9 mouse cellular contexts compared by ENCODE assay signal in genomic region chr9:72925935-72926258, GRCm38 (mm10). TPM values are rescaled to one million over a fixed set of nuclear protein-coding genes. Genes with fewer than 3 reads are reported as not detected.
DNase-seq lines count a peak whose midpoint lies in the region; ATAC-seq and TF ChIP-seq lines count a peak whose summit lies in the region.
"Had no signal": no experiment of that assay in that cellular context is flagged by ENCODE, and none has a peak within 500 bp of the region (broad histone marks: within the 10 kb centered on the region; RNA-seq: fewer than 3 reads in every experiment).

No protein-coding gene starts in this region.

- peak overlapping the region; percentile 73 for H3K4me2 ChIP-seq in limb, embryonic 14.5 days (replicated peaks; ENCODE audit: low read depth, low read length, severe bottlenecking)
- H3K4me2 ChIP-seq in stomach, embryonic 15.5 days: peak overlapping the region; percentile 82

- DNase-seq in heart, adult 2 months: no peak
- DNase-seq in heart, adult 11 months: no peak
- peak; percentile 17 for DNase-seq in retina, postnatal 7 days (ENCODE audit: low read depth, low spot score)
- DNase-seq in retina, embryonic 14.5 days (ENCODE audit: low spot score): no peak
- no peak for DNase-seq in limb, embryonic 14.5 days (ENCODE audit: low spot score)
- no peak for DNase-seq in gastrocnemius, postnatal 14 days

- H3K36me3 ChIP-seq in heart, adult 2 months (ENCODE audit: control insufficient read depth, insufficient read depth, low read length): no peaks in the 10 kb centered on the region
- no peaks in the 10 kb centered on the region for H3K36me3 ChIP-seq in limb, embryonic 14.5 days (ENCODE audit: control insufficient read depth, insufficient read depth, low read length)
- no peaks in the 10 kb centered on the region for H3K36me3 ChIP-seq in stomach, embryonic 15.5 days

- H3K4me3 ChIP-seq in heart, adult 2 months: peak overlapping the region; percentile 61
- peak overlapping the region; percentile 83 for H3K4me3 ChIP-seq in limb, embryonic 14.5 days (replicated peaks; ENCODE audit: low read length)
- peak overlapping the region; percentile 75 for H3K4me3 ChIP-seq in stomach, embryonic 15.5 days (replicated peaks)

- TF ChIP-seq EP300 in heart, adult 2 months (IDR thresholded peaks at IDR 0.05; ENCODE audit: insufficient read depth, low read depth, low read length): no peak

- H3K27ac ChIP-seq in heart, adult 2 months: peak overlapping the region; percentile 69
- H3K27ac ChIP-seq in limb, embryonic 14.5 days (replicated peaks; ENCODE audit: low read depth, low read length): peak overlapping the region; percentile 95
- peak overlapping the region; percentile 90 for H3K27ac ChIP-seq in stomach, embryonic 15.5 days

- no peak for TF ChIP-seq CTCF in heart, adult 2 months (IDR thresholded peaks at IDR 0.05)

- no peaks in the 10 kb centered on the region for H3K9me3 ChIP-seq in limb, embryonic 14.5 days (ENCODE audit: control insufficient read depth, low read length)
- H3K9me3 ChIP-seq in stomach, embryonic 15.5 days: no peaks in the 10 kb centered on the region

- no peaks in the 10 kb centered on the region; the same call in 1 of the 2 replicates for H3K4me1 ChIP-seq in heart, adult 2 months (ENCODE audit: control insufficient read depth, insufficient read depth, low read length)
- H3K4me1 ChIP-seq in limb, embryonic 14.5 days (ENCODE audit: control insufficient read depth, insufficient read depth, low read length): peaks cover 17% of the 10 kb centered on the region
- 0 out of 2 replicates have a peak, but pooled peaks cover 7% of the 10 kb centered on the region for H3K4me1 ChIP-seq in stomach, embryonic 15.5 days

- intact Hi-C loops in heart, adult 2 months (cut with DNase I): no loop called here
- intact Hi-C loops in gastrocnemius, postnatal 14 days (cut with DNase I; ENCODE audit: low total_unique reads): no loop called here

- peak overlapping the region; percentile 85 for H3K9ac ChIP-seq in heart, adult 2 months (ENCODE audit: low read depth, low read length)
- peak overlapping the region; percentile 99 for H3K9ac ChIP-seq in limb, embryonic 14.5 days (ENCODE audit: low read depth, low read length, severe bottlenecking)
- H3K9ac ChIP-seq in stomach, embryonic 15.5 days: peak overlapping the region; percentile 48; the same call in 1 of the 2 replicates

- ATAC-seq in limb, embryonic 14.5 days (ENCODE audit: low FRiP score, low read depth): peak; percentile 53
- ATAC-seq in stomach, embryonic 15.5 days (ENCODE audit: insufficient read depth, low FRiP score, low read depth): no peak
- no peak for ATAC-seq in activated CD4-positive, CD25-positive, alpha-beta regulatory T cell, adult 4 months

- TF ChIP-seq POLR2A in heart, adult 2 months (IDR thresholded peaks at IDR 0.05; ENCODE audit: insufficient read depth, low read depth, low read length): no peak
- no peak for TF ChIP-seq POLR2A in limb, embryonic 14.5 days (IDR thresholded peaks at IDR 0.05; ENCODE audit: borderline replicate concordance, extremely low read depth, insufficient read depth, insufficient read length)

- H3K27me3 ChIP-seq in heart, adult 2 months (ENCODE audit: control insufficient read depth, insufficient read depth, low read length): peaks cover 3% of the 10 kb centered on the region
- no peaks in the 10 kb centered on the region for H3K27me3 ChIP-seq in limb, embryonic 14.5 days (ENCODE audit: control insufficient read depth, insufficient read depth, low read length)
- no peaks in the 10 kb centered on the region for H3K27me3 ChIP-seq in stomach, embryonic 15.5 days (replicated peaks)

- WGBS in heart, adult 2 months: 4% methylated on average over 20 of the region's 20 CpGs
- WGBS in limb, embryonic 14.5 days: under 1% methylated on average over 19 of the region's 20 CpGs
- WGBS in stomach, embryonic 15.5 days: 1% methylated on average over 20 of the region's 20 CpGs

- peaks cover 5% of the 10 kb centered on the region for H3K79me2 ChIP-seq in heart, adult 2 months (replicated peaks; ENCODE audit: control insufficient read depth, insufficient read depth, low read length)

RNA-seq across cellular contexts. Expression of gene Pygo1, which starts 0.5 kb away (rescaled TPM):
- 10 to 100 TPM; 13.6 to 16.0 TPM for total RNA-seq in heart, adult 2 months (2021)
- polyA plus RNA-seq in heart, adult 2 months (2012; rRNA removed): 3.3 and 7.3 TPM in 2 replicates
- polyA plus RNA-seq in limb, embryonic 14.5 days (2012; rRNA removed): 11.0 and 11.2 TPM in 2 replicates
- 8.4 and 10.4 TPM in 2 replicates for polyA plus RNA-seq in limb, embryonic 14.5 days (2014; fragmentation: Nextera tagmentation; extraction: Ambion mirVana)
- 3.4 and 3.5 TPM in 2 replicates for polyA plus RNA-seq in stomach, embryonic 15.5 days (2015; fragmentation: Nextera tagmentation; extraction: Ambion mirVana)
- total RNA-seq in gastrocnemius, postnatal 14 days (2021): 1 to 10 TPM; 4.0 to 6.2 TPM
- not detected for polyA plus RNA-seq in activated CD4-positive, CD25-positive, alpha-beta regulatory T cell, adult 4 months (2017; shearing (Covaris generic))

RNA-seq across cellular contexts. Expression of gene Dyx1c1, which starts 32.7 kb away (rescaled TPM):
- under 1 TPM; 0.18 to 0.52 TPM for total RNA-seq in heart, adult 2 months (2021)
- 0.39 and 0.59 TPM in 2 replicates for polyA plus RNA-seq in heart, adult 2 months (2012; rRNA removed)
- polyA plus RNA-seq in limb, embryonic 14.5 days (2012; rRNA removed): 1.3 and 1.6 TPM in 2 replicates
- 1.5 and 2.0 TPM in 2 replicates for polyA plus RNA-seq in limb, embryonic 14.5 days (2014; fragmentation: Nextera tagmentation; extraction: Ambion mirVana)
- 0.98 and 0.99 TPM in 2 replicates for polyA plus RNA-seq in stomach, embryonic 15.5 days (2015; fragmentation: Nextera tagmentation; extraction: Ambion mirVana)
- under 1 TPM; 0.43 to 0.60 TPM for total RNA-seq in gastrocnemius, postnatal 14 days (2021)
- polyA plus RNA-seq in activated CD4-positive, CD25-positive, alpha-beta regulatory T cell, adult 4 months (2017; shearing (Covaris generic)): 1 to 10 TPM; 5.5 to 8.1 TPM

RNA-seq across cellular contexts. Expression of gene Gm44503, which starts 32.8 kb away (rescaled TPM):
- under 1 TPM; 0.31 to 0.34 TPM for total RNA-seq in heart, adult 2 months (2021)
- not detected in 2 replicates for polyA plus RNA-seq in heart, adult 2 months (2012; rRNA removed)
- polyA plus RNA-seq in limb, embryonic 14.5 days (2012; rRNA removed): not detected in 2 replicates
- polyA plus RNA-seq in limb, embryonic 14.5 days (2014; fragmentation: Nextera tagmentation; extraction: Ambion mirVana): not detected in 2 replicates
- not detected in 2 replicates for polyA plus RNA-seq in stomach, embryonic 15.5 days (2015; fragmentation: Nextera tagmentation; extraction: Ambion mirVana)
- not detected for total RNA-seq in gastrocnemius, postnatal 14 days (2021)
- not detected for polyA plus RNA-seq in activated CD4-positive, CD25-positive, alpha-beta regulatory T cell, adult 4 months (2017; shearing (Covaris generic))
- polyA plus RNA-seq: brain, embryonic 14.5 days had no signal

RNA-seq across cellular contexts. Expression of gene Ccpg1os, which starts 59.3 kb away (rescaled TPM):
- total RNA-seq in heart, adult 2 months (2021): 1 to 10 TPM; 6.1 to 8.3 TPM
- 7.5 and 10.1 TPM in 2 replicates for polyA plus RNA-seq in heart, adult 2 months (2012; rRNA removed)
- polyA plus RNA-seq in limb, embryonic 14.5 days (2012; rRNA removed): 8.1 and 9.9 TPM in 2 replicates
- 8.8 and 10.7 TPM in 2 replicates for polyA plus RNA-seq in limb, embryonic 14.5 days (2014; fragmentation: Nextera tagmentation; extraction: Ambion mirVana)
- polyA plus RNA-seq in stomach, embryonic 15.5 days (2015; fragmentation: Nextera tagmentation; extraction: Ambion mirVana): 13.5 and 14.1 TPM in 2 replicates
- 1 to 10 TPM; 5.9 to 6.7 TPM for total RNA-seq in gastrocnemius, postnatal 14 days (2021)
- 1 to 10 TPM; 3.4 to 7.9 TPM for polyA plus RNA-seq in activated CD4-positive, CD25-positive, alpha-beta regulatory T cell, adult 4 months (2017; shearing (Covaris generic))

RNA-seq across cellular contexts. Expression of gene Ccpg1, which starts 59.3 kb away (rescaled TPM):
- total RNA-seq in heart, adult 2 months (2021): 100 to 1,000 TPM in 1 of 2 experiments, 10 to 100 TPM in 1; 86.5 to 108 TPM
- 15.5 and 28.3 TPM in 2 replicates for polyA plus RNA-seq in heart, adult 2 months (2012; rRNA removed)
- 12.3 and 14.6 TPM in 2 replicates for polyA plus RNA-seq in limb, embryonic 14.5 days (2012; rRNA removed)
- polyA plus RNA-seq in limb, embryonic 14.5 days (2014; fragmentation: Nextera tagmentation; extraction: Ambion mirVana): 28.1 and 28.3 TPM in 2 replicates
- 34.5 and 37.8 TPM in 2 replicates for polyA plus RNA-seq in stomach, embryonic 15.5 days (2015; fragmentation: Nextera tagmentation; extraction: Ambion mirVana)
- 10 to 100 TPM; 32.3 to 36.7 TPM for total RNA-seq in gastrocnemius, postnatal 14 days (2021)
- 10 to 100 TPM; 72.5 to 77.4 TPM for polyA plus RNA-seq in activated CD4-positive, CD25-positive, alpha-beta regulatory T cell, adult 4 months (2017; shearing (Covaris generic))

Comparison
In these comparisons a context has a peak if more than half of its experiments do, and no peak if none do; other contexts are left out.
1. H3K9ac ChIP-seq: peak in every context shown above with its lines; median percentile 99 in limb, embryonic 14.5 days; 85 in heart, adult 2 months; 48 in stomach, embryonic 15.5 days.